Mouse (Mus musculus): ENCODE measurements around the gene Grk4. TPM values are rescaled to one million over a fixed set of nuclear protein-coding genes. Genes with fewer than 3 reads are reported as not detected.

The Grk4 gene
- polyA plus RNA-seq, 1 experiment from 2014 or later, result 2.0 TPM

- 62% methylated on average over 3 of the region's 3 CpGs for WGBS
- no peaks in the 10 kb centered on the region for H3K36me3 ChIP-seq
- H3K27me3 ChIP-seq (ENCODE audit: insufficient read depth, poor library complexity, severe bottlenecking), result no peaks in the 10 kb centered on the region
- no peaks in the 10 kb centered on the region for H3K4me1 ChIP-seq (replicated peaks)
- no peak overlapping the region for H3K27ac ChIP-seq
- no peaks in the 10 kb centered on the region for H3K9me3 ChIP-seq
- no peak for DNase-seq (ENCODE audit: low spot score)
- no peak overlapping the region for H3K4me3 ChIP-seq
Observed at GRCm38 (mm10) chr5:34751477-34751876, 91.3 kb downstream of the Grk4 start.

- Histone ChIP-seq H3K9me3 (0 out of 2 replicates have a peak, but pooled peaks cover 2% of the 10 kb centered on the region), H3K4me3 (no peak overlapping the region), H3K36me3 (peaks cover 3% of the 10 kb centered on the region; the same call in 1 of the 2 replicates), H3K4me1 (replicated peaks) (peaks cover 21% of the 10 kb centered on the region), H3K27ac (no peak overlapping the region), H3K27me3 (ENCODE audit: insufficient read depth, poor library complexity, severe bottlenecking) (peaks cover 4% of the 10 kb centered on the region)
- 91% methylated on average over 1 of the region's 1 CpGs for WGBS
- DNase-seq (ENCODE audit: low spot score), result no peak
Observed at GRCm38 (mm10) chr5:34758762-34759161, 98.6 kb downstream of the Grk4 start.

- no peak for DNase-seq (ENCODE audit: low spot score)
- Histone ChIP-seq H3K4me1 (replicated peaks) (peaks cover 21% of the 10 kb centered on the region), H3K36me3 (peaks cover 9% of the 10 kb centered on the region; the same call in 1 of the 2 replicates), H3K27ac (peak overlapping the region; percentile 93), H3K4me3 (peak overlapping the region; percentile 98), H3K27me3 (ENCODE audit: insufficient read depth, poor library complexity, severe bottlenecking) (peaks cover 4% of the 10 kb centered on the region), H3K9me3 (0 out of 2 replicates have a peak, but pooled peaks cover 2% of the 10 kb centered on the region)
- 1% methylated on average over 19 of the region's 19 CpGs for WGBS
Observed at GRCm38 (mm10) chr5:34760850-34761508, 100.8 kb downstream of the Grk4 start.

- WGBS, result under 1% methylated on average over 35 of the region's 35 CpGs
- Histone ChIP-seq H3K27me3 (ENCODE audit: insufficient read depth, poor library complexity, severe bottlenecking) (peaks cover 4% of the 10 kb centered on the region), H3K36me3 (peaks cover 9% of the 10 kb centered on the region; the same call in 1 of the 2 replicates), H3K4me3 (peak within 1 kb of the TSS; percentile 98), H3K9me3 (0 out of 2 replicates have a peak, but pooled peaks cover 2% of the 10 kb centered on the region), H3K27ac (peak within 1 kb of the TSS; percentile 93), H3K4me1 (replicated peaks) (peaks cover 21% of the 10 kb centered on the region)
- peak; percentile 98 for DNase-seq (ENCODE audit: low spot score)
Observed at GRCm38 (mm10) chr5:34761509-34761908, 101.3 kb downstream of the Grk4 start, which contains the start of gene Htt. Htt (plus strand) TSS chr5:34761740.

- 0 out of 2 replicates have a peak, but pooled peaks cover 2% of the 10 kb centered on the region for H3K9me3 ChIP-seq
- H3K4me3 ChIP-seq, result peak overlapping the region; percentile 98
- peak overlapping the region; percentile 93 for H3K27ac ChIP-seq
- H3K27me3 ChIP-seq (ENCODE audit: insufficient read depth, poor library complexity, severe bottlenecking), result peaks cover 4% of the 10 kb centered on the region
- peaks cover 21% of the 10 kb centered on the region for H3K4me1 ChIP-seq (replicated peaks)
- peaks cover 9% of the 10 kb centered on the region; the same call in 1 of the 2 replicates for H3K36me3 ChIP-seq
- WGBS, result under 1% methylated on average over 54 of the region's 54 CpGs
- peak; percentile 49 for DNase-seq (ENCODE audit: low spot score)
Observed at GRCm38 (mm10) chr5:34761934-34762611, 101.9 kb downstream of the Grk4 start.

GRCm38 (mm10) chr5:34771818-34772217 lies 111.6 kb downstream of the Grk4 start:
- 95% methylated on average over 3 of the region's 3 CpGs for WGBS
- Histone ChIP-seq H3K4me1 (replicated peaks) (no peaks in the 10 kb centered on the region), H3K9me3 (no peaks in the 10 kb centered on the region), H3K27me3 (ENCODE audit: insufficient read depth, poor library complexity, severe bottlenecking) (no peaks in the 10 kb centered on the region), H3K4me3 (no peak overlapping the region), H3K36me3 (peaks cover 13% of the 10 kb centered on the region), H3K27ac (no peak overlapping the region)
- no peak for DNase-seq (ENCODE audit: low spot score)

- 96% methylated on average over 4 of the region's 4 CpGs for WGBS
- no peak for DNase-seq (ENCODE audit: low spot score)
Observed at GRCm38 (mm10) chr5:34772696-34773245, 112.6 kb downstream of the Grk4 start.

GRCm38 (mm10) chr5:34773392-34773791 lies 113.2 kb downstream of the Grk4 start:
- no peak for DNase-seq (ENCODE audit: low spot score)
- H3K4me3 ChIP-seq, result no peak overlapping the region
- H3K4me1 ChIP-seq (replicated peaks), result no peaks in the 10 kb centered on the region
- H3K27me3 ChIP-seq (ENCODE audit: insufficient read depth, poor library complexity, severe bottlenecking), result no peaks in the 10 kb centered on the region
- H3K36me3 ChIP-seq, result peaks cover 13% of the 10 kb centered on the region
- WGBS, result 91% methylated on average over 2 of the region's 2 CpGs
- no peaks in the 10 kb centered on the region for H3K9me3 ChIP-seq
- no peak overlapping the region for H3K27ac ChIP-seq

More at GRCm38 (mm10) chr5:34772696-34773245, 112.6 kb downstream of the Grk4 start:
- H3K4me1 ChIP-seq (replicated peaks), result no peaks in the 10 kb centered on the region
- H3K4me3 ChIP-seq, result no peak overlapping the region
- H3K36me3 ChIP-seq, result peaks cover 13% of the 10 kb centered on the region
- H3K9me3 ChIP-seq, result no peaks in the 10 kb centered on the region
- H3K27me3 ChIP-seq (ENCODE audit: insufficient read depth, poor library complexity, severe bottlenecking), result no peaks in the 10 kb centered on the region
- no peak overlapping the region for H3K27ac ChIP-seq

- WGBS, result 88% methylated on average over 3 of the region's 3 CpGs
- DNase-seq (ENCODE audit: low spot score), result no peak
- no peaks in the 10 kb centered on the region for H3K9me3 ChIP-seq
- no peak overlapping the region for H3K4me3 ChIP-seq
- H3K27me3 ChIP-seq (ENCODE audit: insufficient read depth, poor library complexity, severe bottlenecking), result no peaks in the 10 kb centered on the region
- H3K4me1 ChIP-seq (replicated peaks), result no peaks in the 10 kb centered on the region
- no peak overlapping the region for H3K27ac ChIP-seq
- peaks cover 55% of the 10 kb centered on the region for H3K36me3 ChIP-seq
Observed at GRCm38 (mm10) chr5:34785027-34785426, 124.8 kb downstream of the Grk4 start.

GRCm38 (mm10) chr5:34791141-34791540 lies 131.0 kb downstream of the Grk4 start:
- no peak overlapping the region for H3K4me3 ChIP-seq
- DNase-seq (ENCODE audit: low spot score), result no peak
- H3K27me3 ChIP-seq (ENCODE audit: insufficient read depth, poor library complexity, severe bottlenecking), result no peaks in the 10 kb centered on the region
- WGBS, result 92% methylated on average over 2 of the region's 2 CpGs
- H3K4me1 ChIP-seq (replicated peaks), result no peaks in the 10 kb centered on the region
- H3K36me3 ChIP-seq, result peaks cover 75% of the 10 kb centered on the region
- H3K9me3 ChIP-seq, result no peaks in the 10 kb centered on the region
- H3K27ac ChIP-seq, result no peak overlapping the region

- Histone ChIP-seq H3K9me3 (no peaks in the 10 kb centered on the region), H3K27ac (no peak overlapping the region), H3K36me3 (peaks cover 90% of the 10 kb centered on the region), H3K4me3 (no peak overlapping the region), H3K4me1 (replicated peaks) (no peaks in the 10 kb centered on the region), H3K27me3 (ENCODE audit: insufficient read depth, poor library complexity, severe bottlenecking) (no peaks in the 10 kb centered on the region)
- no peak for DNase-seq (ENCODE audit: low spot score)
- WGBS, result 96% methylated on average over 5 of the region's 5 CpGs
Observed at GRCm38 (mm10) chr5:34800292-34800953, 140.2 kb downstream of the Grk4 start.
